Mouse (Mus musculus) erythroblast, embryonic 14.5 days (primary cell): ENCODE measurements around the gene Lig3.

Experiments
- GATA1 ChIP-seq: IDR thresholded peaks from 2 replicates; pipeline ENCODE4 v1.6.1; 2012; ENCODE audit warnings: low read length, inconsistent platforms, mixed read lengths
- TAL1 ChIP-seq: IDR thresholded peaks from 3 replicates; pipeline ENCODE4 v1.6.1; 2012; ENCODE audit warnings: low read length, inconsistent platforms, mixed read lengths

DNA sequence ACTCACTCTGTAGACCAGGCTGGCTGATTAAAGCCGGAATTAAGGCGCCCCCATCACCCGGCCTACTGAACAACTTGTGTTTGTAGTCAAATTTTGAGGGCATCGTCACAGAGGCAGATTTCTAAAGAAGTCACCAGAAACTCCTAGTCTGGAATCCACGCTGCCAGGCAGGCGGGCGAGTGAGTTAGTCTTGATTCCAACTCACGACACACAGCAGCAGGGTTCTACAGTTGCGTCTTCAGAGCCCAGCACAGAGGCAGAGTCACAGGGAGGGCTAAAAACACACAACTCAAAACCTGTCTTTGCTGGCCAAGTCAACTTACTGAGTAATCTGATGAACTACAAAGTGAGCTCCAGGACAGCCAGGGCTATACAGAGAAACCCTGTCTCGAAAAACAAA, 71.6 kb downstream of the Lig3 start:
- TF ChIP-seq TAL1 (no peak), GATA1 (no peak)
